In genomic region chr3:84745537-84746189, GRCm38 (mm10) we compare ENCODE assay signal across 9 mouse cellular contexts.
DNase-seq lines count a peak whose midpoint lies in the region; ATAC-seq and TF ChIP-seq lines count a peak whose summit lies in the region.
"Had no signal": no experiment of that assay in that cellular context is flagged by ENCODE, and none has a peak within 500 bp of the region (broad histone marks: within the 10 kb centered on the region; RNA-seq: fewer than 3 reads in every experiment).

No protein-coding gene starts in this region.

- H3K27ac ChIP-seq in gastrocnemius, adult 2 months: no peak overlapping the region; the same call in 1 of the 2 replicates
- no peak overlapping the region for H3K27ac ChIP-seq in intestine, postnatal 0 days (ENCODE audit: low read depth, low read length)
- peak overlapping the region; percentile 18; the same call in 1 of the 2 replicates for H3K27ac ChIP-seq in limb, embryonic 12.5 days

- intact Hi-C loops in gastrocnemius, adult 2 months (cut with DNase I): no loop called here

- peak overlapping the region; percentile 57 for H3K4me3 ChIP-seq in gastrocnemius, adult 2 months
- no peak overlapping the region for H3K4me3 ChIP-seq in intestine, postnatal 0 days (ENCODE audit: low read depth, low read length)
- no peak overlapping the region for H3K4me3 ChIP-seq in limb, embryonic 12.5 days (replicated peaks)
- H3K4me3 ChIP-seq: megakaryocyte, embryonic 14.5 days had no signal

- H3K4me2 ChIP-seq in intestine, postnatal 0 days (replicated peaks; ENCODE audit: low read depth): 0 out of 2 replicates have a peak overlapping the region, but pooled peaks have one; percentile 14
- H3K4me2 ChIP-seq in limb, embryonic 12.5 days: peak overlapping the region; percentile 43

- DNase-seq in retina, postnatal 1 day: peak; percentile 58
- DNase-seq in retina, embryonic 14.5 days (ENCODE audit: low spot score): no peak
- DNase-seq in gastrocnemius, adult 2 months: peak; percentile 61
- DNase-seq in right cerebral cortex, postnatal 10 days (ENCODE audit: low spot score in 2 of 2): peak; percentile 86 to 89
- DNase-seq in thymus, postnatal 4 days: no peak

- no peaks in the 10 kb centered on the region for H3K27me3 ChIP-seq in intestine, postnatal 0 days (replicated peaks; ENCODE audit: control insufficient read depth, insufficient read depth, low read length)
- H3K27me3 ChIP-seq in limb, embryonic 12.5 days: peaks cover 10% of the 10 kb centered on the region; the same call in 1 of the 2 replicates

- H3K9me3 ChIP-seq in intestine, postnatal 0 days (ENCODE audit: control insufficient read depth): no peaks in the 10 kb centered on the region
- no peaks in the 10 kb centered on the region for H3K9me3 ChIP-seq in limb, embryonic 12.5 days

- H3K4me1 ChIP-seq in intestine, postnatal 0 days (replicated peaks; ENCODE audit: control insufficient read depth, insufficient read depth, low read length): no peaks in the 10 kb centered on the region
- peaks cover 26% of the 10 kb centered on the region for H3K4me1 ChIP-seq in limb, embryonic 12.5 days (replicated peaks)

- ATAC-seq in intestine, postnatal 0 days: no peak
- ATAC-seq in limb, embryonic 12.5 days (ENCODE audit: insufficient number of reproducible peaks, insufficient read depth, low FRiP score, low TSS enrichment, low read depth): no peak
- no peak for ATAC-seq in erythroid progenitor cell, adult 5-6 weeks (replicated peaks; ENCODE audit: low FRiP score, poor library complexity, severe bottlenecking)

- WGBS in intestine, postnatal 0 days: 37% methylated on average over 18 of the region's 18 CpGs
- 18% methylated on average over 18 of the region's 18 CpGs for whole genome bisulfite sequencing in limb, embryonic 12.5 days

- no peak for TF ChIP-seq CTCF in gastrocnemius, adult 2 months (IDR thresholded peaks at IDR 0.05)
- TF ChIP-seq CTCF in intestine, postnatal 0 days (IDR thresholded peaks at IDR 0.05; ENCODE audit: low read depth): peak; percentile 45

- no peak overlapping the region for H3K9ac ChIP-seq in intestine, postnatal 0 days (ENCODE audit: low read depth, low read length)
- H3K9ac ChIP-seq in limb, embryonic 12.5 days (replicated peaks): no peak overlapping the region

- no peaks in the 10 kb centered on the region for H3K36me3 ChIP-seq in intestine, postnatal 0 days (ENCODE audit: control insufficient read depth, insufficient read depth)
- no peaks in the 10 kb centered on the region for H3K36me3 ChIP-seq in limb, embryonic 12.5 days

Comparison
In these comparisons a context has a peak if more than half of its experiments do, and no peak if none do; other contexts are left out.
1. DNase-seq: peak in retina, postnatal 1 day (single experiment), gastrocnemius, adult 2 months (single experiment) and right cerebral cortex, postnatal 10 days (2 of 2); none in retina, embryonic 14.5 days (single experiment) and thymus, postnatal 4 days (single experiment).